Mouse (Mus musculus) E14TG2a.4 (cell line): ENCODE measurements around the gene C1qc.

Source experiments
- H3K27me3 ChIP-seq: 2 replicates; pipeline ENCODE4 v1.6.1; 2014; ENCODE audit warnings: low read length, control low read depth; ENCODE audit not compliant: insufficient read depth
- H3K36me3 ChIP-seq: 2 replicates; pipeline ENCODE4 v1.6.1; 2014; ENCODE audit warnings: low read length, control low read depth; ENCODE audit not compliant: insufficient read depth
- H3K4me1 ChIP-seq: replicated peaks from 2 replicates; pipeline ENCODE4 v1.6.1; 2014; ENCODE audit warnings: low read depth, low read length, control low read depth
- H3K4me3 ChIP-seq: replicated peaks from 2 replicates; pipeline ENCODE4 v1.5.1; 2014; ENCODE audit warnings: mild to moderate bottlenecking, low read length
- H3K9me3 ChIP-seq: 2 replicates; pipeline ENCODE4 v1.6.1; 2014; ENCODE audit warnings: low read length, control low read depth
- CTCF ChIP-seq: conservative IDR thresholded peaks from 2 replicates; pipeline ENCODE4 v1.5.1; 2014; ENCODE audit warnings: low read length
- NANOG ChIP-seq: IDR thresholded peaks from 2 replicates; pipeline ENCODE4 v1.6.1; 2014; ENCODE audit warnings: borderline replicate concordance, low read length, mixed read lengths
- POU5F1 ChIP-seq: IDR thresholded peaks from 2 replicates; pipeline ENCODE4 v1.6.1; 2014; ENCODE audit warnings: low read length, borderline replicate concordance

C1qc gene

DNA sequence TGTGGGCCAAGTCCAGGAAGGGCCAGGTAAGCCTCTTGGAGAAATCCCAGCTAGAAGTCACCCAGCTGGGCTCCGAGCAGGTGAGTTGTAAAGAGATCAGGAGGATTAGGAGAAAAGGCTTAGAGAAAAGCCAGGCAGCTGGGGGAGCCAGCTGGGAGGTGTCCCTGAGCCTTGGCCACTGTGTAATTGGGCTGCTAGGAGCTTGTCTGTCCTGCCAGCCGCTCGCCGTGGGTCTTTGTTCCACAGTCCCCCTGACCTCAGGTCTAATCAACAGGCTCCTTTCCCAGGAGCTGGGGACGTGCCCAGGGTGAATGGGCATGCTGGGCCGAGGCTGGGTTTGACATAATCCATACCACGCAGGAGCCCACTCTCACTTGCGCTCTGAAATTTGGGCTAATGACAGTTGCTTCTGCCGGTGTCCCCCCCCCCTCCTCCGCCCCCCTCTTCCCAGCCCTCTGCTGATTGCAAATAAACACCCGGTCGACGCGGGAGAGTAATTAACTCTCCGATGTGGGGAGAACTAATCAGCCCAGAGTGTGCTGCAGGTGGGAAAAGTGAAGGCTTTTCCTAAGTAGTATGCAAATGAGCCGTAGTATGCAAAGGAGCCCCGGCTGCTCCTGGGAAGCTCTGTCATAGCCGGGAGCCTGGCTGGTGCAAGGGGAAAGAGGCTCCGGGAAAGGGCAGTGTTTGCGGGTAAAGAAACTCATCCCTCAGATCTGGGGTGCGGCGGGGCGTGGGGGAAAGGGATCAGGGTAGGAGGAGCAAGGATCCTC, 12.1 kb upstream of the C1qc start:
- Histone ChIP-seq H3K36me3 (no peaks in the 10 kb centered on the region), H3K27me3 (peaks cover 41% of the 10 kb centered on the region), H3K4me1 (peaks cover 25% of the 10 kb centered on the region), H3K4me3 (peak overlapping the region; percentile 50), H3K9me3 (no peaks in the 10 kb centered on the region)
- no peak for TF ChIP-seq NANOG
- TF ChIP-seq CTCF: no peak
- no peak for TF ChIP-seq POU5F1

DNA sequence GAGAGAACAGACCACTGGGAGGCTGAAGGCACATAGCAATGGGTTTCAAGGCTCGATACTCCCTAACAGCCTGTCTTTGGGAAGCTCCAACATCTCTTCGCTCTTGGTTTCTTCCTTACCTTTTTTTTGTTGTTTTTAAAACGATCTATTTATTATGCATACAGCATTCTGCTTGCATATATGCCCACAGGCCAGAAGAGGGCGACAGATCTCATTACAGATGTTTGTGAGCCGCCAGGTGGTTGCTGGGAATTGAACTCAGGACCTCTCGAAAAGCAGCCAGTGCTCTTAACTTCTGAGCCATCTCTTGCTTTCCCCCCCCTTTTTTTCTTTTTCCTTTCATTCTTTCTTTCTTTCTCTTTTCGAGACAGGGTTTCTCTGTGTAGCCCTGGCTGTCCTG, 6.3 kb upstream of the C1qc start:
- H3K4me1 ChIP-seq: peaks cover 57% of the 10 kb centered on the region
- H3K27me3 ChIP-seq: peaks cover 28% of the 10 kb centered on the region
- H3K4me3 ChIP-seq: no peak overlapping the region
- H3K9me3 ChIP-seq: peaks cover 4% of the 10 kb centered on the region; the same call in 1 of the 2 replicates
- no peaks in the 10 kb centered on the region for H3K36me3 ChIP-seq
- TF ChIP-seq CTCF (peak; percentile 58), NANOG (no peak)

DNA sequence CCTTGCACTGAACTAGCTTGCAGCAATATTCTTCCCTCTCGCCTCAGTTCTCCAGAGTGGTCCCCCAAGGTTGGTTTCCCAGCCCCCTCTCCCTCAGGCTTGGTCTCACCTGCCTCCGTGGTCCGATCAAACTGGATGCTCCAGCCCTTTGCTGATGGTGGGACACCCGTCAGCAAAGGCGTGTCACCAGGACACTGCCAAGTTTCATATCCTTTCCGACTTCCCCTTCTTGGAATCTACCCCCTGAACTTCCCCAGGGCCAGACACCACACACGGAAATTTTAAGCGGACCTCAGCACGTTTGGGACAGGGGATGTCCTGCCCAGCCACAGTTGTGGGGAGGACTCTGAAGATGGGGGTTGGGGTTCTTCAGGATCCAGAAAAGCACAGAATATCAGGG, 5.8 kb upstream of the C1qc start, which contains the start of gene C1qa:
Gene C1qa, minus strand, starts transcription at position 167 of the 400 bp plus-strand sequence.
- Histone ChIP-seq H3K27me3 (peaks cover 22% of the 10 kb centered on the region), H3K4me1 (peaks cover 59% of the 10 kb centered on the region), H3K9me3 (peaks cover 4% of the 10 kb centered on the region; the same call in 1 of the 2 replicates), H3K4me3 (no peak within 1 kb of the TSS), H3K36me3 (no peaks in the 10 kb centered on the region)
- TF ChIP-seq POU5F1 (no peak), NANOG (no peak), CTCF (no peak)

DNA sequence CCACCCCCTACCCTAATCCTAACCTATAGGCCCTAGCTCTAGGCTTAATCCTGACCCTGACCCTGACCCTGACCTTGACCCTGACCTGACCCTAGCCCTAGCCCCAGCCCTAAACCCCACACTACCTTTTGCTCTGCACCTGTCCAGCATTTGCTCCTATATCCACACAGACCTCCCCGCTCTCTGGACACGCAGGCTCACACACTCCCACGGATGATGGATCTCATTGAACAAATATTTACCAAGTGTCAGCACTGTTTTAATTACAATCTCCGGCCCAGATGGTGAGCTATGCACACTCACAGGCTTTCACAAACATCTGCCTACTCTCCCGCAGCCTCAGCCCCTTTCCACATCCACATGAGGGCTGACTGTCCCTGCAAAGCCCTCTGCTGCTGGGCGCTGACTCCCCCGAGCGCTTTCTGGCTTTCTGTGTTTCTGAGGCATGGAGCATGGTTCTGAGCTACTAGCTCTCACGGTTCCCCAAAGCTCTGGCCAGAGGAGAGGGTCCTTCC, 5.3 kb upstream of the C1qc start:
- H3K9me3 ChIP-seq: peaks cover 4% of the 10 kb centered on the region; the same call in 1 of the 2 replicates
- H3K36me3 ChIP-seq: no peaks in the 10 kb centered on the region
- no peak overlapping the region for H3K4me3 ChIP-seq
- H3K4me1 ChIP-seq: peaks cover 59% of the 10 kb centered on the region
- TF ChIP-seq NANOG (no peak), CTCF (no peak), POU5F1 (no peak)
- peaks cover 20% of the 10 kb centered on the region for H3K27me3 ChIP-seq

DNA sequence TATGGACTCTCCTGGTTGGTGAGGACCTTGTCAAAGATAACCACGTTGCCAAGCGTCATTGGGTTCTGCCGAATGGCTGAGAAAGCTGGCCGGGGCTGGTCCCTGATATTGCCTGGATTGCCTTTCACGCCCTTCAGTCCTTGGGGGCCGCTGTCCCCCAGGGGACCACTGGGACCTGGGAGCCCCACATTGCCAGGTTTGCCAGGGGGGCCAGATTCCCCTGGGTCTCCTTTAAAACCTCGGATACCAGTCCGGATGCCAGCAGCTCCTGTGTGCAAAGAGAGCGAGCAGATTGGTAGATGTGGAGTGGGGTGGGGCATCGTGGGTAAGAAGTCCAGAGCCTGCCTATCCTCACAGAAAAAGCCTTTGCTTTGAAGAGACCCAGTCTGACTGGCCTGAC, 3.6 kb upstream of the C1qc start:
- TF ChIP-seq NANOG (no peak), CTCF (no peak), POU5F1 (no peak)
- Histone ChIP-seq H3K4me1 (peaks cover 59% of the 10 kb centered on the region), H3K4me3 (peak overlapping the region; percentile 49), H3K36me3 (no peaks in the 10 kb centered on the region), H3K27me3 (peaks cover 31% of the 10 kb centered on the region), H3K9me3 (peaks cover 4% of the 10 kb centered on the region; the same call in 1 of the 2 replicates)

DNA sequence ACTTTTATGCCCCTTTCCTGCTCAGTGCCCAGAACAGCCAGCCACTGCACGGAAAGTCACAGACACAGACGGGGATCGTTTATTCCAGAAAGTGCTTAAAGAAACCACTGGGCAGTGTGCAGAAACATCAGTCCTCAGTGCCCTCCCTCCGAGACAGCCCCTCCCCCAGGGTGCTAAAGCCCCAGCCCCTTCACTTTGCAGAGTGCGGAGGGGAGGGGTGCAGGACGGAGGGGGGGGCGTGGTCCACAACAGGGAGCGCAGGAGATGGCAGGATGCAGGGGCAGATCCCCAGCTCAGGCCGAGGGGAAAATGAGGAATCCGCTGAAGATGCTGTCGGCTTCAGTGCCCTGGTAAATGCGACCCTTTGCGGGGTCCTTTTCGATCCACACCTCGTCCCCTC, 3.0 kb upstream of the C1qc start:
- H3K4me1 ChIP-seq: peaks cover 59% of the 10 kb centered on the region

DNA sequence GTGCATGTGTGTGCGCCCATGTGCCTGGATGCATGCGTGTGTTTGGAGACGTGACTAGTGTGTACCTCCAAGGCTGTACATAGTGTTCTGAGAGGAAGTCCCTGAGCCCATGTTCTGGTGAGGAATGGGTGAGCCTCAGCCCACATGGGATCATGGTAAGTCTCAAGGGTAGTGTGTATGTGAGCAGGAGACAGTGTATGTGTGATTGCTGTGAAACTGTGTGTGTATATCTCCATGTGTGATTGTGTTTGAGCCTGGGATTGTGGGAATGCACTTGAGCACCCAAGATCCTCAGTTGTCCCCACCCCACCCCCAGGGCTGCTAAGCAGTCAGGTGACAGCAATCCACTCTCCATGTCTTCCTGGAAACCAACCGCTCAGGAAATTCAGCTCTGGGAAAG, 2.0 kb upstream of the C1qc start:
- Histone ChIP-seq H3K27me3 (peaks cover 44% of the 10 kb centered on the region), H3K9me3 (peaks cover 4% of the 10 kb centered on the region; the same call in 1 of the 2 replicates), H3K4me3 (no peak overlapping the region), H3K4me1 (peaks cover 49% of the 10 kb centered on the region), H3K36me3 (no peaks in the 10 kb centered on the region)
- TF ChIP-seq CTCF (no peak), NANOG (no peak), POU5F1 (no peak)

More for the DNA sequence above, 3.0 kb upstream of the C1qc start:
- Histone ChIP-seq H3K27me3 (peaks cover 37% of the 10 kb centered on the region), H3K4me3 (peak overlapping the region; percentile 49), H3K9me3 (peaks cover 4% of the 10 kb centered on the region; the same call in 1 of the 2 replicates), H3K36me3 (no peaks in the 10 kb centered on the region)
- no peak for TF ChIP-seq CTCF
- TF ChIP-seq NANOG: no peak
- TF ChIP-seq POU5F1: no peak

DNA sequence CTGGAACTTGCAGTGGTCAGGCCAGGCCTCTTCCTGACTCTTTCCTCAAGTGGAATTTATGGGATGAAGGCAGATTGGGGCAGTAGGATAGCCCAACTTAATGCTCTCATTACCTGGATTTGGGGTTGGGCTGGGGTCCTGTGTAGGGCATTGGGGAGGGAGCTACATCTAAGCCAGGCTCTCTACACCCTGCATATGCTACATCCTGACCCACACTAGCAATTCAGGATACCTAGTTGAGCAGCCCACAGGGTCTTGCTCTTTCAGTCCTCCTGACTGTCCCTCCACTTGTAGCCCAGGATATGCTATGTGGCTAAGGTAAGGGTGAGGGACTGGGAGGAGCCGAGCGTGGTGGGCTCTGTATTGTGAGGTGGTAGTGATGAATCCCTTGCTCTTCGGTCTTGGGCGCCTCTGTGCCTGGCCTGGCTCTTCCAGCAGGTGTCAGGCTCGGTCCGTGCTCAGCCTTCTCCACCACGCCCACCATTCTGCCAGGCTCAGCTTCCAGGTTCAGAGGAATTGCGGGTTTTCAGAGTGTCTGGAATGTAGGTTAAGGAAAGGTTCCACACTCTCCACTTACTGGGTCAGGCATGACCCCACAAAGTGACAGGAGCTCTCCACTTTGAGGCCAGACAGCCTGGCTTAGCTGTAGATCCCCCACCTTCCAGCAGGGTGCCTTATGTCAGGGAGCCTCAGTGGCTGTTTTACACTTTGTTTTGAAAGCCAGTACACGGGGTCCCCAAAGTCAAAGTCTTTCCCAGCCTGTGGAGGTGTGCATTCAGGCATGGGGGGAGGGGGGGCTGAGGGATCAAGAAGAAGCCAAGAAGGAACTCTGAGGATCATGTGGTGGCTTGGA, 1.1 kb upstream of the C1qc start:
- TF ChIP-seq NANOG: no peak
- TF ChIP-seq CTCF: peak; percentile 57
- peaks cover 47% of the 10 kb centered on the region for H3K27me3 ChIP-seq
- no peaks in the 10 kb centered on the region for H3K36me3 ChIP-seq
- H3K9me3 ChIP-seq: peaks cover 4% of the 10 kb centered on the region; the same call in 1 of the 2 replicates
- H3K4me3 ChIP-seq: no peak overlapping the region
- H3K4me1 ChIP-seq: peaks cover 42% of the 10 kb centered on the region
